Mouse (Mus musculus) heart, embryonic 16.5 days (tissue): ENCODE data around the gene Nr6a1. TPM values are rescaled to one million over a fixed set of nuclear protein-coding genes. Genes with fewer than 3 reads are reported as not detected.

Experiments
- ATAC-seq: fragments of 200-750 bp; cut with Nextera tagmentation; replicated peaks from 2 replicates; pipeline ENCODE4 v1.8.0; 2017; ENCODE audit warnings: moderate number of reproducible peaks; ENCODE audit not compliant: insufficient read depth, low FRiP score; ENCODE audit errors: extremely low read depth
- H3K27ac ChIP-seq: fragments of 300-500 bp; sonication (generic); 2 replicates; pipeline ENCODE4 v1.5.1; 2014; ENCODE audit warnings: mild to moderate bottlenecking, low read length, control low read depth, moderate library complexity
- H3K27me3 ChIP-seq: fragments of 300-500 bp; sonication (generic); 2 replicates; pipeline ENCODE4 v1.6.1; 2014; ENCODE audit warnings: low read length, mixed read lengths; ENCODE audit not compliant: control insufficient read depth, insufficient read depth
- H3K36me3 ChIP-seq: fragments of 300-500 bp; sonication (generic); 2 replicates; pipeline ENCODE4 v1.6.1; 2014; ENCODE audit not compliant: control insufficient read depth, insufficient read depth
- H3K4me1 ChIP-seq: fragments of 300-500 bp; sonication (generic); 2 replicates; pipeline ENCODE4 v1.6.1; 2014; ENCODE audit warnings: low read length, mixed read lengths; ENCODE audit not compliant: control insufficient read depth, insufficient read depth
- H3K4me2 ChIP-seq: fragments of 300-500 bp; sonication (generic); 2 replicates; pipeline ENCODE4 v1.6.1; 2014; ENCODE audit warnings: low read depth, mild to moderate bottlenecking, control low read depth, low read length
- H3K4me3 ChIP-seq: fragments of 300-500 bp; sonication (generic); 2 replicates; pipeline ENCODE4 v1.5.1; 2014; ENCODE audit warnings: mild to moderate bottlenecking, control low read depth, low read length
- H3K9ac ChIP-seq: fragments of 300-500 bp; sonication (generic); 2 replicates; pipeline ENCODE4 v1.6.1; 2014; ENCODE audit warnings: low read length, control low read depth
- H3K9me3 ChIP-seq: fragments of 300-500 bp; sonication (generic); replicated peaks from 2 replicates; pipeline ENCODE4 v1.6.1; 2016; ENCODE audit warnings: low read length; ENCODE audit not compliant: control insufficient read depth
- WGBS: fragments of 180-500 bp; shearing (Covaris S2); extraction: QIAGEN DNeasy Blood & Tissue Kit; methylation state at CpG from one replicate; pipeline ENCODE4 v1.1.7; 2014; 5-methylcytosine and 5-hydroxymethylcytosine counted together
- polyA plus RNA-seq: library from polyadenylated mRNA; unstranded; fragments of >200 nt; fragmentation: Nextera tagmentation; extraction: Ambion mirVana; gene quantifications from 2 replicates; pipeline ENCODE4 v1.2.1, GENCODE M21; 2015

The Nr6a1 gene
- polyA plus RNA-seq, 1 experiment from 2014 or later: 0.55 TPM

- no peaks in the 10 kb centered on the region for H3K4me1 ChIP-seq
- no peak overlapping the region for H3K9ac ChIP-seq
- no peak overlapping the region for H3K4me2 ChIP-seq
- H3K36me3 ChIP-seq: no peaks in the 10 kb centered on the region
- H3K4me3 ChIP-seq: no peak overlapping the region
- ATAC-seq: no peak
- H3K27ac ChIP-seq: no peak overlapping the region
- H3K27me3 ChIP-seq: no peaks in the 10 kb centered on the region
- H3K9me3 ChIP-seq: 0 out of 2 replicates have a peak, but pooled peaks cover under 1% of the 10 kb centered on the region
- 28% methylated on average over 4 of the region's 4 CpGs for WGBS
Measured at GRCm38 (mm10) chr2:38964198-38964597, 36.7 kb upstream of the Nr6a1 start.

GRCm38 (mm10) chr2:38957671-38958223, 30.3 kb upstream of the Nr6a1 start:
- no peaks in the 10 kb centered on the region for H3K36me3 ChIP-seq
- no peak overlapping the region for H3K9ac ChIP-seq
- H3K27me3 ChIP-seq: no peaks in the 10 kb centered on the region
- no peak overlapping the region for H3K4me2 ChIP-seq
- 63% methylated on average over 5 of the region's 5 CpGs for WGBS
- H3K4me1 ChIP-seq: no peaks in the 10 kb centered on the region
- no peaks in the 10 kb centered on the region for H3K9me3 ChIP-seq
- H3K4me3 ChIP-seq: no peak overlapping the region
- H3K27ac ChIP-seq: no peak overlapping the region
- no peak for ATAC-seq

- WGBS: 65% methylated on average over 2 of the region's 2 CpGs
- H3K27ac ChIP-seq: no peak overlapping the region
Measured at GRCm38 (mm10) chr2:38956062-38956461, 28.6 kb upstream of the Nr6a1 start.

GRCm38 (mm10) chr2:38953152-38953883, 25.8 kb upstream of the Nr6a1 start:
- Histone ChIP-seq H3K4me1 (peaks cover 15% of the 10 kb centered on the region), H3K27me3 (no peaks in the 10 kb centered on the region), H3K4me2 (no peak overlapping the region), H3K9ac (no peak overlapping the region), H3K9me3 (no peaks in the 10 kb centered on the region), H3K27ac (no peak overlapping the region), H3K36me3 (no peaks in the 10 kb centered on the region), H3K4me3 (no peak overlapping the region)
- 70% methylated on average over 5 of the region's 5 CpGs for WGBS
- no peak for ATAC-seq

More at GRCm38 (mm10) chr2:38956062-38956461, 28.6 kb upstream of the Nr6a1 start:
- Histone ChIP-seq H3K27me3 (no peaks in the 10 kb centered on the region), H3K4me1 (peaks cover 3% of the 10 kb centered on the region), H3K9ac (no peak overlapping the region), H3K4me3 (no peak overlapping the region), H3K36me3 (no peaks in the 10 kb centered on the region), H3K9me3 (no peaks in the 10 kb centered on the region), H3K4me2 (no peak overlapping the region)
- ATAC-seq: no peak

GRCm38 (mm10) chr2:38950281-38950719, 22.8 kb upstream of the Nr6a1 start:
- H3K4me2 ChIP-seq: peak overlapping the region; percentile 47
- peaks cover 15% of the 10 kb centered on the region for H3K4me1 ChIP-seq
- no peak overlapping the region for H3K4me3 ChIP-seq
- no peaks in the 10 kb centered on the region for H3K9me3 ChIP-seq
- H3K36me3 ChIP-seq: no peaks in the 10 kb centered on the region
- WGBS: 19% methylated on average over 7 of the region's 7 CpGs
- H3K9ac ChIP-seq: peak overlapping the region; percentile 23; the same call in 1 of the 2 replicates
- H3K27me3 ChIP-seq: no peaks in the 10 kb centered on the region
- ATAC-seq: peak; percentile 94
- peak overlapping the region; percentile 79 for H3K27ac ChIP-seq

GRCm38 (mm10) chr2:38947566-38947965, 20.1 kb upstream of the Nr6a1 start:
- peak overlapping the region; percentile 8; the same call in 1 of the 2 replicates for H3K27ac ChIP-seq
- H3K4me2 ChIP-seq: no peak overlapping the region
- H3K9ac ChIP-seq: no peak overlapping the region
- no peaks in the 10 kb centered on the region for H3K36me3 ChIP-seq
- H3K4me1 ChIP-seq: peaks cover 17% of the 10 kb centered on the region
- H3K4me3 ChIP-seq: no peak overlapping the region
- ATAC-seq: no peak
- no peaks in the 10 kb centered on the region for H3K9me3 ChIP-seq
- WGBS: 51% methylated on average over 7 of the region's 7 CpGs
- no peaks in the 10 kb centered on the region for H3K27me3 ChIP-seq

- H3K27me3 ChIP-seq: no peaks in the 10 kb centered on the region
- H3K27ac ChIP-seq: no peak overlapping the region
- no peak for ATAC-seq
- 61% methylated on average over 3 of the region's 3 CpGs for WGBS
- H3K4me1 ChIP-seq: peaks cover 2% of the 10 kb centered on the region; the same call in 1 of the 2 replicates
- no peaks in the 10 kb centered on the region for H3K9me3 ChIP-seq
- H3K36me3 ChIP-seq: no peaks in the 10 kb centered on the region
- H3K4me2 ChIP-seq: no peak overlapping the region
- no peak overlapping the region for H3K9ac ChIP-seq
- no peak overlapping the region for H3K4me3 ChIP-seq
Measured at GRCm38 (mm10) chr2:38944460-38945161, 17.1 kb upstream of the Nr6a1 start.

GRCm38 (mm10) chr2:38943977-38944376, 16.5 kb upstream of the Nr6a1 start:
- H3K4me3 ChIP-seq: no peak overlapping the region
- no peak overlapping the region for H3K9ac ChIP-seq
- no peaks in the 10 kb centered on the region for H3K27me3 ChIP-seq
- H3K4me2 ChIP-seq: no peak overlapping the region
- peaks cover 2% of the 10 kb centered on the region; the same call in 1 of the 2 replicates for H3K4me1 ChIP-seq
- H3K27ac ChIP-seq: no peak overlapping the region
- no peaks in the 10 kb centered on the region for H3K9me3 ChIP-seq
- no peaks in the 10 kb centered on the region for H3K36me3 ChIP-seq
- WGBS: 49% methylated on average over 2 of the region's 2 CpGs
- ATAC-seq: no peak

GRCm38 (mm10) chr2:38943161-38943560, 15.7 kb upstream of the Nr6a1 start:
- H3K36me3 ChIP-seq: no peaks in the 10 kb centered on the region
- H3K4me3 ChIP-seq: no peak overlapping the region
- ATAC-seq: no peak
- WGBS: 76% methylated on average over 5 of the region's 5 CpGs
- H3K27me3 ChIP-seq: no peaks in the 10 kb centered on the region
- no peak overlapping the region for H3K4me2 ChIP-seq
- no peak overlapping the region for H3K27ac ChIP-seq
- H3K4me1 ChIP-seq: peaks cover 2% of the 10 kb centered on the region; the same call in 1 of the 2 replicates
- no peaks in the 10 kb centered on the region for H3K9me3 ChIP-seq
- H3K9ac ChIP-seq: no peak overlapping the region
